Mouse (Mus musculus): ENCODE measurements around the gene Csf2ra. TPM values are rescaled to one million over a fixed set of nuclear protein-coding genes. Genes with fewer than 3 reads are reported as not detected.

The Csf2ra gene
- polyA plus RNA-seq (2015; fragmentation: Illumina TruSeq; extraction: RNeasy Lipid Tissue Mini Kit (QIAGEN cat#74804); ENCODE audit: insufficient read depth, low read depth, low replicate concordance): 14.6 TPM

DNA sequence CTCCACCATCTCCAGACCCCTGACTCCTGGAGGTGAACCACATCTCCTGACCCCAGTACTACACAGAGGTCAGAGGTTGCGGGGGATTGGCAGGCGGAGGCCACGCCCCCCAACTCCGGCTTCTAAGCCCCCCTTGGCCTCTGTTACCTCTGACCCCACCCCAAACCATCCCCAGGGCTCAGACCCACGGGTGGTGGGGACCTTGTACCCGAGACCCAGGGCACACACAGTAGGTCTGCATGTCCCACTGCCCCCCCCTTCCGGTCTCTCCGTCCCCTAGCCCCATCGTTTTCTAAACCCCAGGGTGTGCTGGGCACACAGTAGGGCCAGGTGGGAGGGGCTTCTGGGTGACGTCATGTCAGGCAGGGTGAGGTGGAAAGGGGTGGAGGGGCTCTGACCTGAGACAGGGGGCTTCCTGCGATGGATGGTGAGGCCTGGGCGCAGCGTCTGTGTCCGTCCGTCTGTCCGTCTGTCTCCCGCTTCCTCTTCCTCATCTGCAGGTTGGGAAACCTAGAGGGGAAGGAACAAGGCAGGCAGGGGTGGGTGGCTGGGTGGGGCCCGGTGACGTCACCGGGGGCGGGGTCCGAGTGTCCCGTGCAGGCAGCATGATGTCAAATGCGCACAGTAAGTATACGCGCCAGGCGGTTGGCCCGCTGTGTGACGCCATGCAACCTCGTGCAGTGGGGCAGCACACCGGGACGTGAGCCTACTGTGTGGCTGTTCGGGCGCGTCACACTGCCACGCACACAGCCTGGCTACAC is at the start of gene Csf2ra:
Gene Csf2ra, minus strand, starts transcription at position 489 of the 761 bp plus-strand sequence.

DNA sequence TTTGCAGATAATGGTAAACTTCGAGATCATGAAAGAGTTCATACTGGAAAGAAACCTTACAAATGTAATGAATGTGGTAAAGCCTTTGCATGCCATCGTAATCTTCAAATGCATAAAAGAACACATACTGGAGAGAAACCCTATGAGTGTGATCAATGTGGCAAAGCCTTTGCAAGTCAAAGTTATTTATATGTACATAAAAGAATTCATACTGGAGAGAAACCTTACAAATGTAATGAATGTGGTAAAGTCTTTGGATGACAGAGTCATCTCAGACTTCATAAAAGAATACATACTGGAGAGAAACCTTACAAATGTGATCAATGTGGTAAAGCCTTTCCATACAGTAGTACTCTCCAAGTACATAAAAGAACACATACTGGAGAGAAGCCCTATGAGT is 44.6 kb downstream of the Csf2ra start, which contains the start of gene Gm6020:
Gene Gm6020, plus strand, starts transcription at position 301 of the 400 bp plus-strand sequence.

GRCm38 (mm10) chr19:61175756-61176324 is 52.4 kb downstream of the Csf2ra start, which contains the start of gene Gm7102:
TSS of gene Gm7102 (minus strand) at chr19:61176309.

Other genes starting within 250 kb of the Csf2ra start
- gene Zfp950, start 87.6 kb downstream of the Csf2ra start, polyA plus RNA-seq (2015; fragmentation: Illumina TruSeq; extraction: RNeasy Lipid Tissue Mini Kit (QIAGEN cat#74804); ENCODE audit: insufficient read depth, low read depth, low replicate concordance): 16.4 TPM
- not detected for gene Gm7102, start 52.1 kb downstream of the Csf2ra start, polyA plus RNA-seq (2015; fragmentation: Illumina TruSeq; extraction: RNeasy Lipid Tissue Mini Kit (QIAGEN cat#74804); ENCODE audit: insufficient read depth, low read depth, low replicate concordance)
- not detected for gene Gm6020, start 44.5 kb downstream of the Csf2ra start, polyA plus RNA-seq (2015; fragmentation: Illumina TruSeq; extraction: RNeasy Lipid Tissue Mini Kit (QIAGEN cat#74804); ENCODE audit: insufficient read depth, low read depth, low replicate concordance)
- not detected for gene Gm21060, start 68.6 kb upstream of the Csf2ra start, polyA plus RNA-seq (2015; fragmentation: Illumina TruSeq; extraction: RNeasy Lipid Tissue Mini Kit (QIAGEN cat#74804); ENCODE audit: insufficient read depth, low read depth, low replicate concordance)

All from pancreas, adult 10 weeks (tissue).